Mouse (Mus musculus) bone marrow, adult 2 months (tissue): ENCODE data around the gene Tmem266.

Experiments used
- CTCF ChIP-seq: fragments of 200-500 bp; IDR thresholded peaks from 2 replicates; pipeline ENCODE4 v1.5.1; 2011; ENCODE audit warnings: low read length, control low read depth; ENCODE audit not compliant: control insufficient read depth, insufficient read depth
- POLR2A ChIP-seq: fragments of 200-500 bp; IDR thresholded peaks from 2 replicates; pipeline ENCODE4 v1.6.1; 2011; ENCODE audit warnings: low read depth, mild to moderate bottlenecking, control low read depth, low read length, borderline replicate concordance; ENCODE audit not compliant: control insufficient read depth

GRCm38 (mm10) chr9:55425271-55425810 is 98.6 kb downstream of the Tmem266 start:
- no peak for TF ChIP-seq CTCF
- no peak for TF ChIP-seq POLR2A
